Mouse (Mus musculus) layer of hippocampus, postnatal 14 days (tissue): ENCODE data around the gene Cnot3. TPM values are rescaled to one million over a fixed set of nuclear protein-coding genes. Genes with fewer than 3 reads are reported as not detected.
"Not testable (repeated sequence)": the region's sequence is repeated elsewhere in the genome, so short reads cannot be mapped to it uniquely, and the experiment has no call there.

Source experiments
- DNase-seq, 2 experiments: peaks; one replicate each; pipeline ENCODE4 v3.0.0; 2021 to 2022; ENCODE audit warnings: low spot score in 2 of 2, mixed read lengths in 1 of 2
- microRNA-seq, 2 experiments: library from miRNA; unstranded; fragments of <30 nt; microRNA quantifications; one replicate each; pipeline ENCODE4 v1.2.0; 2021
- total RNA-seq, 2 experiments: library from RNA; stranded (reverse); gene quantifications; 2 replicates each; pipeline ENCODE4 v1.2.3; 2021

Gene Cnot3
- total RNA-seq, 2 experiments from 2014 or later, result 53.6 to 61.3 TPM

- DNase-seq, result peak; percentile 46 to 71
Measured at GRCm38 (mm10) chr7:3694076-3694948, 49.2 kb downstream of the Cnot3 start.

GRCm38 (mm10) chr7:3694949-3695305, 49.9 kb downstream of the Cnot3 start:
- not testable (repeated sequence) for DNase-seq

GRCm38 (mm10) chr7:3698471-3698870, 53.4 kb downstream of the Cnot3 start:
- peak in 1 of 2 experiments; percentile 50 for DNase-seq

GRCm38 (mm10) chr7:3703148-3703878, 58.2 kb downstream of the Cnot3 start:
- no peak for DNase-seq

DNA sequence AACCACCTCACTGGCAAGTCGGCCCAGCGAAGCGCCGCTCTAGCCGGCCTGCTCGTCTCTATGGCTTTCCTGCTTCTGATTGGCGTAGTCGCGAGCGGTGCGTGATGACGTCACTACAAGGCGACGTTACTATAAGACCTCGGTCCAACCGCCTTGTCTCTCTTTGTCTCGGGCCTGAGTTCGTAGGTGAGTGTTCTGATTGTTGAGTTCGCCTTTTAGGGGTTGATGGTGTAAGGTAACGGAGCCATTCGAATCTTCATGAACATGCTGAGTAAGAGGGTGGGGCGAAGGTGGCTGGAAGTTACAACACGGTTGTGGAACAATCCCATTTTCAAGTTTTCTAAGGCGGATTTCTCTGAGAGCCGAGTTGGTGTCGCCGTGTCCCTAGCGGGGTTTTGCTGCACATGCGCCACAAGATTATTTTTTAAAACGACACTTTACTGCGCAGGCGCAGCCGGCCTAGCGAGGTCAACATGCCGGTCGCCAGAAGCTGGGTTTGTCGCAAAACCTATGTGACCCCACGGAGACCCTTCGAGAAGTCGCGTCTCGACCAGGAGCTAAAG, 58.9 kb downstream of the Cnot3 start, which contains the start of gene Rps9:
Gene Rps9 (plus strand): TSS at position 115 of the 563 bp plus-strand sequence.
- DNase-seq, result peak; percentile 98

- no peak for DNase-seq
Measured at GRCm38 (mm10) chr7:3704475-3704874, 59.4 kb downstream of the Cnot3 start.

- DNase-seq, result not testable (repeated sequence)
Measured at GRCm38 (mm10) chr7:3705461-3705860, 60.4 kb downstream of the Cnot3 start.

GRCm38 (mm10) chr7:3705911-3706310, 60.8 kb downstream of the Cnot3 start:
- no peak for DNase-seq

DNA sequence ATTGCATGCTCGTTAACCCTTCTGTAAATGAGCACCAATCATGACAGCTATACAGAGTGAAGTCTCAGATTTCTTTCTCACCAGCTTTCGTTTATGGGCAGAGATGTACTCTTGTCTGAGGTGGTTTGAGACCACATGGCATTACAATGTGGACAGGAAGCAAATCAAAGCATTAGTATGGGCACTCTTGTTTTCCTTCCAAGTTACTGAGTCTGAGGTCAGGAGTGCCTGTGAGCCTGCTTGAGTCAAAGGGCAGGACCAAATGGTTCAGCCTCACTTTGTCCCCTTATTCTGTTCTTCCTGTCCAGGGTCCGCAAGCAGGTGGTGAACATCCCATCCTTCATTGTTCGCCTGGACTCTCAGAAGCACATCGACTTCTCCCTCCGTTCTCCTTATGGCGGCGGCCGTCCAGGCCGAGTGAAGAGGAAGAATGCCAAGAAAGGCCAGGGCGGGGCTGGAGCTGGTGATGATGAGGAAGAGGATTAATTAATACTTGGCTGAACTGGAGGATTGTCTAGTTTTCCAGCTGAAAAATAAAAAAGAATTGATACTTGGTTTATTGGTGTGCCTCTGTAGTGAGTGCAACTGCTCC, 61.4 kb downstream of the Cnot3 start:
- no peak for DNase-seq

DNA sequence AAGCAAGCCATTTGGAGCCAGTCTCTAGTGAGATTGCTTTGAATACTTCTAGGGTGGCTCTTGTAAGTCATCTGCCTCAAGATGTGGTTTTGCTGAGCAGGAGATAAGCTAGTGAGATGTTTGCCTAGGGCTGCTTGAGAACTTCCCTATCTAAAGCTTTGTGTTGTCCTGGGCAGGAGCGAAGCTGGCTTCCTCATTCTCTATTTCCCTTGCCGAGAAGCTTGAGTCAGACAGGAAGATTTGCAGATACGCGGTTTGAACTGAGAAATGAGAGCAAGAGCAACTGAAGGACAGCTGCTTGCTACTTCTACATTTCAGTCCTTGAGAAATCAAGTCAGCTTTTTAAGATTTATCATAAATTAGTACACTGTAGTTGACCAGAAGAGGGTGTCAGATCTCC, 62.0 kb downstream of the Cnot3 start:
- no peak for DNase-seq

- no peak for DNase-seq
Measured at GRCm38 (mm10) chr7:3707568-3708413, 62.7 kb downstream of the Cnot3 start.

GRCm38 (mm10) chr7:3708447-3708980, 63.4 kb downstream of the Cnot3 start:
- not testable (repeated sequence) for DNase-seq

GRCm38 (mm10) chr7:3709000-3709399, 63.9 kb downstream of the Cnot3 start:
- no peak for DNase-seq

Small RNA genes lying within 50 kb of the gene (microRNA-seq; reads per million reads assigned to microRNA genes)
- 4.8 to 7.7 reads per million in 2 experiments for gene Mir3572

Other genes with a start within 250 kb of the Cnot3 start
- 1 to 10 TPM; 1.8 to 1.9 TPM for gene Cacng6, start 221.1 kb upstream of the Cnot3 start, total RNA-seq
- not detected for gene Tarm1, start 142.6 kb upstream of the Cnot3 start, total RNA-seq
- gene Oscar, start 29.1 kb upstream of the Cnot3 start, total RNA-seq, result 1 to 10 TPM in 1 of 2 experiments, under 1 TPM in 1; 0.65 to 1.3 TPM
- gene Ndufa3, start 27.9 kb upstream of the Cnot3 start, total RNA-seq, result 100 to 1,000 TPM; 634 to 664 TPM
- gene Tfpt, start 15.3 kb upstream of the Cnot3 start, total RNA-seq, result 10 to 100 TPM; 37.0 to 41.1 TPM
- gene Prpf31, start 15.3 kb upstream of the Cnot3 start, total RNA-seq, result 10 to 100 TPM; 52.5 to 55.9 TPM
- gene Leng1, start 20.6 kb downstream of the Cnot3 start, total RNA-seq, result 1 to 10 TPM; 5.5 to 6.2 TPM
- 1 to 10 TPM; 3.2 to 3.5 TPM for gene Tmc4, start 32.3 kb downstream of the Cnot3 start, total RNA-seq
- gene Tsen34, start 47.6 kb downstream of the Cnot3 start, total RNA-seq, result 10 to 100 TPM; 70.0 to 74.8 TPM
- 100 to 1,000 TPM; 121 to 124 TPM for gene Mboat7, start 48.3 kb downstream of the Cnot3 start, total RNA-seq
- 100 to 1,000 TPM; 432 to 494 TPM for gene Rps9, start 58.7 kb downstream of the Cnot3 start, total RNA-seq
- under 1 TPM; 0.12 to 0.32 TPM for gene Pirb, start 75.1 kb downstream of the Cnot3 start, total RNA-seq
- not detected for gene Gm15448, start 180.4 kb downstream of the Cnot3 start, total RNA-seq
- gene Pira2, start 199.8 kb downstream of the Cnot3 start, total RNA-seq, result not detected